Mouse (Mus musculus): ENCODE data around the gene Idh3a. TPM values are rescaled to one million over a fixed set of nuclear protein-coding genes. Genes with fewer than 3 reads are reported as not detected.

Gene Idh3a
- total and polyA plus RNA-seq, 3 experiments: 21.7 to 79.5 (median 71.5) TPM

- no peak for TF ChIP-seq TAL1 (conservative IDR thresholded peaks at IDR 0.05; ENCODE audit: low read depth, low read length)
- TF ChIP-seq POLR2AphosphoS5 (IDR thresholded peaks at IDR 0.05; ENCODE audit: insufficient replicate concordance, low read depth, low read length): no peak
- TF ChIP-seq GATA2 (IDR thresholded peaks at IDR 0.05; ENCODE audit: borderline replicate concordance, low read depth, low read length): no peak
- no peak for TF ChIP-seq GATA1 (IDR thresholded peaks at IDR 0.05; ENCODE audit: borderline replicate concordance, low read length)
- no peak for TF ChIP-seq CTCF (IDR thresholded peaks at IDR 0.05; ENCODE audit: low read depth, low read length)
- DNase-seq (ENCODE audit: low spot score) (no peak), ATAC-seq (ENCODE audit: extremely low read depth, insufficient number of reproducible peaks, low FRiP score, poor library complexity, severe bottlenecking) (no peak)
- Histone ChIP-seq H3K9me3 (replicated peaks) (0 out of 2 replicates have a peak, but pooled peaks cover 2% of the 10 kb centered on the region), H3K4me1 (ENCODE audit: insufficient read depth, low read depth, low read length) (no peaks in the 10 kb centered on the region), H3K27me3 (ENCODE audit: insufficient read depth, low read length) (peaks cover 49% of the 10 kb centered on the region), H3K4me3 (ENCODE audit: low read depth, low read length) (no peak overlapping the region), H3K36me3 (replicated peaks) (no peaks in the 10 kb centered on the region)
These were observed 42.6 kb downstream of the Idh3a start for GRCm38 (mm10) chr9:54628752-54629151.

DNA sequence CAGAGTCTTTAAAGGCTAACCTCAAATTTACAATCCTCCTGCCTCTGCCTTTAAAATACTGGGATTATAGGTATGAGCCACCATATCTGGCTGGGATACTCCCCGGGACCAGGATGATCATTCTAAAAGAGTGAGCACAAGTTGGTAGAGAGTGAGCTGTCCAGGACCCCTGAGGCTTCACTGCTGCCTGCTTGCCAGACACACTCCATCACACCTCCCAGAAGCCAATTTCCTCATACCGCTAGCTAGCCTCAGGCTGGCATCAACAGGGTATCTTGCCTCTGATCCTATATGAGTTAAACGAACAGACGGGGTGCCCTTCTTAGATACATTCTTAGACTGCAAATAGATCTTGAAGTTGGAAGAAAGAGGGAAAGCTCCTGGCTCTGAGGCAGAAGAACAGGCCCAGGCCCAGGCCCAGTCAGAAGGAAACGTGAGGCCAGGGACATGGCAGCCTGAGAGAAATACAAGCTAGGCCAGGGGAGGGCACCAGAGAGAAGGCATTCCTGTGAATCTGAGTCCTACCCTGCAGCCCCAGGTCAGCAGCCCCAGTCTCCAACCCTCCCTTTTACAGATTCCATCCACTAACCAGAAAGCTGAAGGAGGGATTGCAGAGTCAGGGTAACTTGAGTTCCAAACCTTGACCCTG lies 43.6 kb downstream of the Idh3a start:
- Histone ChIP-seq H3K36me3 (replicated peaks) (no peaks in the 10 kb centered on the region), H3K27me3 (ENCODE audit: insufficient read depth, low read length) (peaks cover 42% of the 10 kb centered on the region), H3K9me3 (replicated peaks) (0 out of 2 replicates have a peak, but pooled peaks cover 2% of the 10 kb centered on the region), H3K4me1 (ENCODE audit: insufficient read depth, low read depth, low read length) (no peaks in the 10 kb centered on the region), H3K4me3 (ENCODE audit: low read depth, low read length) (no peak overlapping the region)
- ATAC-seq (ENCODE audit: extremely low read depth, insufficient number of reproducible peaks, low FRiP score, poor library complexity, severe bottlenecking) (no peak), DNase-seq (ENCODE audit: low spot score) (no peak)
- TF ChIP-seq CTCF (IDR thresholded peaks at IDR 0.05; ENCODE audit: low read depth, low read length): no peak
- TF ChIP-seq POLR2AphosphoS5 (IDR thresholded peaks at IDR 0.05; ENCODE audit: insufficient replicate concordance, low read depth, low read length): no peak
- TF ChIP-seq GATA2 (IDR thresholded peaks at IDR 0.05; ENCODE audit: borderline replicate concordance, low read depth, low read length): no peak
- TF ChIP-seq GATA1 (IDR thresholded peaks at IDR 0.05; ENCODE audit: borderline replicate concordance, low read length): no peak
- TF ChIP-seq TAL1 (conservative IDR thresholded peaks at IDR 0.05; ENCODE audit: low read depth, low read length): no peak

DNA sequence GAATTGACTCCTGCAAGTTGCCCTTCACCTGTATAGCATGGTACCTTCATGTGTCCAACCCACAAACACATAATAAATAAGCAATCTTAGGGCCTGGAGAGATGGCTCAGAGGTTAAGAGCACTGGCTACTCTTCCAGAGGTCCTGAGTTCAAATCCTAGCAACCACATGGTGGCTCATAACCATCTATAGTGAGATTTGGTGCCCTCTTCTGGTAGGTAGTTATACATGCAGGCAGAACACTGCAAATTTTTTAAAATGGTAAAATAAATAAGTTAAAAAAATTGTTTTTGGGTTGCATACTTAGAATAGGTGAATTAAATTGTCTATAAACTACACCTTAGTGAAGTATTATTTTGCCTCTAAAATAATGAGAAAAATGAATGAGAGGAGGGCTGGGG lies 44.8 kb downstream of the Idh3a start:
- Histone ChIP-seq H3K9me3 (replicated peaks) (0 out of 2 replicates have a peak, but pooled peaks cover 2% of the 10 kb centered on the region), H3K36me3 (replicated peaks) (no peaks in the 10 kb centered on the region), H3K27me3 (ENCODE audit: insufficient read depth, low read length) (peaks cover 39% of the 10 kb centered on the region), H3K4me3 (ENCODE audit: low read depth, low read length) (no peak overlapping the region), H3K4me1 (ENCODE audit: insufficient read depth, low read depth, low read length) (no peaks in the 10 kb centered on the region)
- no peak for TF ChIP-seq CTCF (IDR thresholded peaks at IDR 0.05; ENCODE audit: low read depth, low read length)
- TF ChIP-seq GATA1 (IDR thresholded peaks at IDR 0.05; ENCODE audit: borderline replicate concordance, low read length): no peak
- no peak for TF ChIP-seq TAL1 (conservative IDR thresholded peaks at IDR 0.05; ENCODE audit: low read depth, low read length)
- no peak for TF ChIP-seq GATA2 (IDR thresholded peaks at IDR 0.05; ENCODE audit: borderline replicate concordance, low read depth, low read length)
- no peak for TF ChIP-seq POLR2AphosphoS5 (IDR thresholded peaks at IDR 0.05; ENCODE audit: insufficient replicate concordance, low read depth, low read length)
- ATAC-seq (ENCODE audit: extremely low read depth, insufficient number of reproducible peaks, low FRiP score, poor library complexity, severe bottlenecking) (no peak), DNase-seq (ENCODE audit: low spot score) (no peak)

GRCm38 (mm10) chr9:54633401-54633800 lies 47.3 kb downstream of the Idh3a start:
- H3K27me3 ChIP-seq (ENCODE audit: insufficient read depth, low read length): peaks cover 29% of the 10 kb centered on the region
- DNase-seq (ENCODE audit: low spot score) (no peak), ATAC-seq (ENCODE audit: extremely low read depth, insufficient number of reproducible peaks, low FRiP score, poor library complexity, severe bottlenecking) (no peak)
- 0 out of 2 replicates have a peak, but pooled peaks cover 2% of the 10 kb centered on the region for H3K9me3 ChIP-seq (replicated peaks)
- no peaks in the 10 kb centered on the region for H3K4me1 ChIP-seq (ENCODE audit: insufficient read depth, low read depth, low read length)
- TF ChIP-seq CTCF (IDR thresholded peaks at IDR 0.05; ENCODE audit: low read depth, low read length) (no peak), POLR2AphosphoS5 (IDR thresholded peaks at IDR 0.05; ENCODE audit: insufficient replicate concordance, low read depth, low read length) (no peak), TAL1 (conservative IDR thresholded peaks at IDR 0.05; ENCODE audit: low read depth, low read length) (no peak), GATA1 (IDR thresholded peaks at IDR 0.05; ENCODE audit: borderline replicate concordance, low read length) (no peak), GATA2 (IDR thresholded peaks at IDR 0.05; ENCODE audit: borderline replicate concordance, low read depth, low read length) (no peak)
- H3K4me3 ChIP-seq (ENCODE audit: low read depth, low read length): no peak overlapping the region
- H3K36me3 ChIP-seq (replicated peaks): no peaks in the 10 kb centered on the region

- no peaks in the 10 kb centered on the region for H3K36me3 ChIP-seq (replicated peaks)
- peaks cover 26% of the 10 kb centered on the region for H3K27me3 ChIP-seq (ENCODE audit: insufficient read depth, low read length)
- H3K9me3 ChIP-seq (replicated peaks): no peaks in the 10 kb centered on the region
- ATAC-seq (ENCODE audit: extremely low read depth, insufficient number of reproducible peaks, low FRiP score, poor library complexity, severe bottlenecking) (no peak), DNase-seq (ENCODE audit: low spot score) (no peak)
- peaks cover 2% of the 10 kb centered on the region; the same call in 1 of the 2 replicates for H3K4me1 ChIP-seq (ENCODE audit: insufficient read depth, low read depth, low read length)
- no peak overlapping the region for H3K4me3 ChIP-seq (ENCODE audit: low read depth, low read length)
- TF ChIP-seq GATA1 (IDR thresholded peaks at IDR 0.05; ENCODE audit: borderline replicate concordance, low read length) (no peak), GATA2 (IDR thresholded peaks at IDR 0.05; ENCODE audit: borderline replicate concordance, low read depth, low read length) (no peak), POLR2AphosphoS5 (IDR thresholded peaks at IDR 0.05; ENCODE audit: insufficient replicate concordance, low read depth, low read length) (no peak), CTCF (IDR thresholded peaks at IDR 0.05; ENCODE audit: low read depth, low read length) (no peak)
These were observed 51.6 kb downstream of the Idh3a start for GRCm38 (mm10) chr9:54637510-54638314.

DNA sequence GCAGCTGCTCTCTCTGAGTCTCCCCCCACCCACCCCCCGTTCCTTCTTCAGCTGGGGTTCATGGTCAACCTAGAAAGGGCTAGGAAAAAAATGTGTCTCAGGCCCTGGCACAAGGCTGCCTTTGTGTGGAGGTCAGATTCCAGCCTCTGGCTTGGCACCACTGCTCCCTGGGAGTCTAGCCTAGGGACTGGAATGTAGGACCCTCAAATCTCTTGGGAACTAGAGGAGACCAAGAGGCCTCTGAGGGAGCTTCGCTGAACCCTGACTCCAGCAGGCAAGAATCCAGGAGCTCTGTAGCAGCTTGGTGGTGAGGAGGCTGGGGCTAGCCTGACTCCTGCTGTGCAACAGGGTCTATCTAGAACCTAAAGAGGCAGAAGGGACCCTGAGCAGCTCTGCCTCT lies 53.1 kb downstream of the Idh3a start:
- DNase-seq (ENCODE audit: low spot score): no peak
- H3K4me1 ChIP-seq (ENCODE audit: insufficient read depth, low read depth, low read length): peaks cover 2% of the 10 kb centered on the region; the same call in 1 of the 2 replicates
- TF ChIP-seq CTCF (IDR thresholded peaks at IDR 0.05; ENCODE audit: low read depth, low read length): no peak
- TF ChIP-seq TAL1 (conservative IDR thresholded peaks at IDR 0.05; ENCODE audit: low read depth, low read length): no peak
- TF ChIP-seq GATA2 (IDR thresholded peaks at IDR 0.05; ENCODE audit: borderline replicate concordance, low read depth, low read length): no peak
- TF ChIP-seq POLR2AphosphoS5 (IDR thresholded peaks at IDR 0.05; ENCODE audit: insufficient replicate concordance, low read depth, low read length): no peak
- no peak for TF ChIP-seq GATA1 (IDR thresholded peaks at IDR 0.05; ENCODE audit: borderline replicate concordance, low read length)

More for the DNA sequence above, 53.1 kb downstream of the Idh3a start:
- no peaks in the 10 kb centered on the region for H3K36me3 ChIP-seq (replicated peaks)
- no peak for ATAC-seq (ENCODE audit: extremely low read depth, insufficient number of reproducible peaks, low FRiP score, poor library complexity, severe bottlenecking)
- H3K27me3 ChIP-seq (ENCODE audit: insufficient read depth, low read length): peaks cover 21% of the 10 kb centered on the region
- H3K9me3 ChIP-seq (replicated peaks): no peaks in the 10 kb centered on the region
- H3K4me3 ChIP-seq (ENCODE audit: low read depth, low read length): no peak overlapping the region
